Mouse (Mus musculus): Measurements from ENCODE around the gene Sdk1. TPM values are rescaled to one million over a fixed set of nuclear protein-coding genes. Genes with fewer than 3 reads are reported as not detected.

The Sdk1 gene
- polyA plus RNA-seq, 1 experiment from 2014 or later: 1.3 TPM

GRCm38 (mm10) chr5:141243253-141243965 lies 2.1 kb downstream of the Sdk1 start:
- peak overlapping the region; percentile 28; the same call in 1 of the 2 replicates for H3K9ac ChIP-seq (replicated peaks; ENCODE audit: low read depth, low read length)
- 3% methylated on average over 33 of the region's 33 CpGs for WGBS
- no peaks in the 10 kb centered on the region for H3K9me3 ChIP-seq (ENCODE audit: control insufficient read depth, low read length)
- peak overlapping the region; percentile 53 for H3K4me3 ChIP-seq (replicated peaks; ENCODE audit: low read length)
- H3K4me2 ChIP-seq (ENCODE audit: low read length): peak overlapping the region; percentile 93
- H3K4me1 ChIP-seq (replicated peaks; ENCODE audit: control insufficient read depth, insufficient read depth, low read length): peaks cover 34% of the 10 kb centered on the region
- peaks cover 27% of the 10 kb centered on the region for H3K27me3 ChIP-seq (replicated peaks; ENCODE audit: control insufficient read depth, insufficient read depth, low read length)
- H3K27ac ChIP-seq (ENCODE audit: low read length): no peak overlapping the region
- no peak for ATAC-seq
- no peaks in the 10 kb centered on the region for H3K36me3 ChIP-seq (ENCODE audit: control insufficient read depth, insufficient read depth)

- WGBS: 88% methylated on average over 1 of the region's 1 CpGs
- no peaks in the 10 kb centered on the region for H3K4me1 ChIP-seq (replicated peaks; ENCODE audit: control insufficient read depth, insufficient read depth, low read length)
- no peaks in the 10 kb centered on the region for H3K36me3 ChIP-seq (ENCODE audit: control insufficient read depth, insufficient read depth)
- H3K9ac ChIP-seq (replicated peaks; ENCODE audit: low read depth, low read length): no peak overlapping the region
- no peak for ATAC-seq
- H3K27me3 ChIP-seq (replicated peaks; ENCODE audit: control insufficient read depth, insufficient read depth, low read length): no peaks in the 10 kb centered on the region
- no peak overlapping the region for H3K4me2 ChIP-seq (ENCODE audit: low read length)
- no peaks in the 10 kb centered on the region for H3K9me3 ChIP-seq (ENCODE audit: control insufficient read depth, low read length)
- H3K4me3 ChIP-seq (replicated peaks; ENCODE audit: low read length): no peak overlapping the region
- no peak overlapping the region for H3K27ac ChIP-seq (ENCODE audit: low read length)
These were observed 23.0 kb downstream of the Sdk1 start for GRCm38 (mm10) chr5:141264253-141264652.

DNA sequence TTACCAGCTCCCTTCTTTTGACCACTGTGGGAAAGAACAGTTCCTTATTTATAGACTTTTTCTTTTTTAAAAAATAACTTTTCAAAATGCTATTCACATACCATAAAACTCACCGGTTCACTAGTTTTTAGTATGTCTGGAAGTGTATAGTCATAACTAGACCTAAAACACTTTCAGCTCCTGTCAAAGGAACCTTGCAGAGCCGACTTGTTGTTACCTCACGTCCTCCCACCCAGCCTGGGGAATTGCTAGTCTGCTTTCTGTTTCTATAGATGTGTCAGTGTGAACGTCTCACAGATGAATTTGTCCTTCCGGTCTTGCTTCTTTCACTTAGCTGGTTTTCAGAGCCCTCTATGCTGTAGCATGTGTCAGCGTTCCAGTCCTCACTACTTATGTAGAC lies 35.8 kb downstream of the Sdk1 start:
- Histone ChIP-seq H3K9me3 (ENCODE audit: control insufficient read depth, low read length) (no peaks in the 10 kb centered on the region), H3K27ac (ENCODE audit: low read length) (no peak overlapping the region), H3K4me1 (replicated peaks; ENCODE audit: control insufficient read depth, insufficient read depth, low read length) (no peaks in the 10 kb centered on the region), H3K9ac (replicated peaks; ENCODE audit: low read depth, low read length) (no peak overlapping the region), H3K36me3 (ENCODE audit: control insufficient read depth, insufficient read depth) (no peaks in the 10 kb centered on the region), H3K4me2 (ENCODE audit: low read length) (no peak overlapping the region), H3K27me3 (replicated peaks; ENCODE audit: control insufficient read depth, insufficient read depth, low read length) (no peaks in the 10 kb centered on the region), H3K4me3 (replicated peaks; ENCODE audit: low read length) (no peak overlapping the region)
- WGBS: 88% methylated on average over 6 of the region's 6 CpGs
- no peak for ATAC-seq

DNA sequence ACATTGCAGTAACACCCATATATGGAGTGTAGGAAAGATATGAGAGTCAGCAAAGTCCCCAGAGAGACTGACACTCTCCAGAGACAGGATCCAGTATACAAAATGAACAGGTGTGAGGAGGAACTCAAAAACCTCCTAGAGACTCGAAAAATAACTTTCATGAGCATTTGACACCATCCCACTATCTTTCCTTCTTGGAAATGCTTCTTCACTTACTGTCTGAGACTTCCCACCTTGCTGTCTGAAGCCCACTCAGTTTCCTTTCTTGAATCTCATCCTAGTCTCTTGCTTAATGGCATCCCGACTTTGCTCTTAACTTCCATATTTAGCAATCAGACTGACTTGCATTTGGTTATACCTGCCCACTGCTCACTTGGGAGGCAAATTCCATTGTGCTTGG lies 40.5 kb downstream of the Sdk1 start:
- Histone ChIP-seq H3K9ac (replicated peaks; ENCODE audit: low read depth, low read length) (no peak overlapping the region), H3K4me3 (replicated peaks; ENCODE audit: low read length) (no peak overlapping the region), H3K9me3 (ENCODE audit: control insufficient read depth, low read length) (no peaks in the 10 kb centered on the region), H3K4me1 (replicated peaks; ENCODE audit: control insufficient read depth, insufficient read depth, low read length) (no peaks in the 10 kb centered on the region), H3K27ac (ENCODE audit: low read length) (no peak overlapping the region), H3K27me3 (replicated peaks; ENCODE audit: control insufficient read depth, insufficient read depth, low read length) (no peaks in the 10 kb centered on the region), H3K36me3 (ENCODE audit: control insufficient read depth, insufficient read depth) (no peaks in the 10 kb centered on the region), H3K4me2 (ENCODE audit: low read length) (no peak overlapping the region)
- no peak for ATAC-seq
- 83% methylated on average over 2 of the region's 2 CpGs for WGBS

DNA sequence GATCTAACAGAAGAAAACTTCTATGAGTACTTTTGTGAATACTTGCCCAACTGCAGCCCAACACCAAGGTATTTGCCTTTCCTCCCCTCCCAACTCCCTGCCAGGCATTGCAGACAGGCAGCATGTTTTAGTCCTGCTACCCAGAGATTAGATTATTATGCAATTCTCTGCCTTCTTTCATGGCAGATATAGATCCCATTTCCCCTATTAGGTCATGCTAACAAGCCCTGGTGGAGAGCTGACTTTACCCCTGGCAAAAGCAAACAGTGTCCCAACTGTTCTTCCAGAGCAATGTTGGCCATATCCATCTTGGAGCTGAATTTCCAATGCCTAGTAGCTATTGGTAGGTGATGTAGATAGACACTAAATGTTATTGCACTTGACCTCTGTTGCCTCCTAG lies 48.3 kb downstream of the Sdk1 start:
- Histone ChIP-seq H3K4me1 (replicated peaks; ENCODE audit: control insufficient read depth, insufficient read depth, low read length) (no peaks in the 10 kb centered on the region), H3K27ac (ENCODE audit: low read length) (no peak overlapping the region), H3K4me2 (ENCODE audit: low read length) (no peak overlapping the region), H3K9ac (replicated peaks; ENCODE audit: low read depth, low read length) (no peak overlapping the region), H3K4me3 (replicated peaks; ENCODE audit: low read length) (no peak overlapping the region), H3K36me3 (ENCODE audit: control insufficient read depth, insufficient read depth) (no peaks in the 10 kb centered on the region), H3K9me3 (ENCODE audit: control insufficient read depth, low read length) (no peaks in the 10 kb centered on the region), H3K27me3 (replicated peaks; ENCODE audit: control insufficient read depth, insufficient read depth, low read length) (no peaks in the 10 kb centered on the region)
- ATAC-seq: no peak

DNA sequence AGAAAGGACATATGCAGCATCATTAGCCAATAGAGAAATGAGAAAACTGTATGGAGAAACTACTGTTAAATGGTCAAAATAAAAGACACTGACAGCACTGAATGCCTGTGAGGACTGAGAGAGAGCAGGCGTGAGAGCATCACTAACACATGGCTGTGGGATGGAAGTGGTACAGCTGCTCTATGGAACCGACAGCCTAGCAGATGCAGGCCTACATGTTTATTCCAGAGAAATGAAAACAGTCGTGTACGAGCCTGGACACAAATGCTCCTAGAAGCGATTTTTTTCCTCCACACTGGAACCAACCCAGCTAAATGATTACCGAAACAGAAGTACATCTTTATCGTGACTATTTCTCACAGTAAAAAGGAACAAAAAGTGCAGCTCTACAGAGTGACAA lies 54.0 kb downstream of the Sdk1 start:
- Histone ChIP-seq H3K4me1 (replicated peaks; ENCODE audit: control insufficient read depth, insufficient read depth, low read length) (no peaks in the 10 kb centered on the region; the same call in 1 of the 2 replicates), H3K27ac (ENCODE audit: low read length) (no peak overlapping the region), H3K9me3 (ENCODE audit: control insufficient read depth, low read length) (no peaks in the 10 kb centered on the region), H3K36me3 (ENCODE audit: control insufficient read depth, insufficient read depth) (no peaks in the 10 kb centered on the region), H3K9ac (replicated peaks; ENCODE audit: low read depth, low read length) (no peak overlapping the region), H3K4me3 (replicated peaks; ENCODE audit: low read length) (no peak overlapping the region), H3K4me2 (ENCODE audit: low read length) (no peak overlapping the region), H3K27me3 (replicated peaks; ENCODE audit: control insufficient read depth, insufficient read depth, low read length) (no peaks in the 10 kb centered on the region)
- no peak for ATAC-seq
- WGBS: 76% methylated on average over 7 of the region's 7 CpGs

- no peaks in the 10 kb centered on the region for H3K36me3 ChIP-seq (ENCODE audit: control insufficient read depth, insufficient read depth)
- no peak for ATAC-seq
- H3K27ac ChIP-seq (ENCODE audit: low read length): no peak overlapping the region
- no peaks in the 10 kb centered on the region for H3K27me3 ChIP-seq (replicated peaks; ENCODE audit: control insufficient read depth, insufficient read depth, low read length)
- no peak overlapping the region for H3K9ac ChIP-seq (replicated peaks; ENCODE audit: low read depth, low read length)
- WGBS: 62% methylated on average over 4 of the region's 4 CpGs
- no peak overlapping the region for H3K4me3 ChIP-seq (replicated peaks; ENCODE audit: low read length)
- H3K4me1 ChIP-seq (replicated peaks; ENCODE audit: control insufficient read depth, insufficient read depth, low read length): peaks cover 5% of the 10 kb centered on the region; the same call in 1 of the 2 replicates
- no peaks in the 10 kb centered on the region for H3K9me3 ChIP-seq (ENCODE audit: control insufficient read depth, low read length)
- H3K4me2 ChIP-seq (ENCODE audit: low read length): no peak overlapping the region
These were observed 61.0 kb downstream of the Sdk1 start for GRCm38 (mm10) chr5:141302287-141302694.

GRCm38 (mm10) chr5:141303746-141304145 lies 62.5 kb downstream of the Sdk1 start:
- H3K4me3 ChIP-seq (replicated peaks; ENCODE audit: low read length): no peak overlapping the region
- no peaks in the 10 kb centered on the region for H3K9me3 ChIP-seq (ENCODE audit: control insufficient read depth, low read length)
- peaks cover 5% of the 10 kb centered on the region; the same call in 1 of the 2 replicates for H3K4me1 ChIP-seq (replicated peaks; ENCODE audit: control insufficient read depth, insufficient read depth, low read length)
- WGBS: 41% methylated on average over 2 of the region's 2 CpGs
- no peaks in the 10 kb centered on the region for H3K27me3 ChIP-seq (replicated peaks; ENCODE audit: control insufficient read depth, insufficient read depth, low read length)
- H3K9ac ChIP-seq (replicated peaks; ENCODE audit: low read depth, low read length): no peak overlapping the region
- no peaks in the 10 kb centered on the region for H3K36me3 ChIP-seq (ENCODE audit: control insufficient read depth, insufficient read depth)
- H3K4me2 ChIP-seq (ENCODE audit: low read length): no peak overlapping the region
- ATAC-seq: no peak
- no peak overlapping the region for H3K27ac ChIP-seq (ENCODE audit: low read length)

DNA sequence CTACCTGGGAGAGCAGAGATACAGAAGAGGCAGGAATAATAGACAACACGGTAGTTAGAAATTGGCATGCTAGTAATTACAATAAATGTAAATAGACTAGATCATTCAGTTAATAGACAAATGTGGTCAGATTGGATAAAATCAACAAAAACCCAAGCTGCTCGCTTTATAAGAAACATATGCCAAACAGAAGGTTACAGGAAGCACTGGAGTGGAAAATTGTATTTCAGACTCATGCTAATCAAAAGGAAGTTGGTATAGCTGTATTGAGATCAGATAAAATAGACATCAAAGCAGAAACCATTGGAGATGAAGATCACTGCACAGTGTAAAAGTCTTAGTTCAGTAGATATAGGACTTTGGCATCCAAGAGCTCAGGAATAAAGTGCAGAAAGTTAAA lies 63.4 kb downstream of the Sdk1 start:
- H3K9me3 ChIP-seq (ENCODE audit: control insufficient read depth, low read length): no peaks in the 10 kb centered on the region
- H3K4me3 ChIP-seq (replicated peaks; ENCODE audit: low read length): no peak overlapping the region
- H3K36me3 ChIP-seq (ENCODE audit: control insufficient read depth, insufficient read depth): no peaks in the 10 kb centered on the region
- no peaks in the 10 kb centered on the region for H3K27me3 ChIP-seq (replicated peaks; ENCODE audit: control insufficient read depth, insufficient read depth, low read length)
- H3K27ac ChIP-seq (ENCODE audit: low read length): no peak overlapping the region
- no peak for ATAC-seq
- peaks cover 5% of the 10 kb centered on the region; the same call in 1 of the 2 replicates for H3K4me1 ChIP-seq (replicated peaks; ENCODE audit: control insufficient read depth, insufficient read depth, low read length)
- no peak overlapping the region for H3K4me2 ChIP-seq (ENCODE audit: low read length)
- WGBS: 42% methylated on average over 2 of the region's 2 CpGs
- no peak overlapping the region for H3K9ac ChIP-seq (replicated peaks; ENCODE audit: low read depth, low read length)

GRCm38 (mm10) chr5:141310641-141311040 lies 69.4 kb downstream of the Sdk1 start:
- no peaks in the 10 kb centered on the region for H3K36me3 ChIP-seq (ENCODE audit: control insufficient read depth, insufficient read depth)
- no peaks in the 10 kb centered on the region for H3K27me3 ChIP-seq (replicated peaks; ENCODE audit: control insufficient read depth, insufficient read depth, low read length)
- H3K27ac ChIP-seq (ENCODE audit: low read length): no peak overlapping the region
- H3K4me2 ChIP-seq (ENCODE audit: low read length): no peak overlapping the region
- 75% methylated on average over 1 of the region's 1 CpGs for WGBS
- no peaks in the 10 kb centered on the region for H3K9me3 ChIP-seq (ENCODE audit: control insufficient read depth, low read length)
- no peak overlapping the region for H3K9ac ChIP-seq (replicated peaks; ENCODE audit: low read depth, low read length)
- ATAC-seq: no peak
- H3K4me3 ChIP-seq (replicated peaks; ENCODE audit: low read length): no peak overlapping the region
- no peaks in the 10 kb centered on the region for H3K4me1 ChIP-seq (replicated peaks; ENCODE audit: control insufficient read depth, insufficient read depth, low read length)

Measured in forebrain, embryonic 16.5 days (tissue).